Mouse (Mus musculus) spleen, postnatal 36 days (tissue): Measurements from ENCODE around the gene Idh1.
"Not testable (repeated sequence)": the region's sequence is repeated elsewhere in the genome, so short reads cannot be mapped to it uniquely, and the experiment has no call there.

ENCODE experiments used
- DNase-seq, 2 experiments: peaks; one replicate each; pipeline ENCODE4 v3.0.0; 2022; ENCODE audit warnings: low spot score in 2 of 2, mixed read lengths in 1 of 2

Idh1 gene

DNA sequence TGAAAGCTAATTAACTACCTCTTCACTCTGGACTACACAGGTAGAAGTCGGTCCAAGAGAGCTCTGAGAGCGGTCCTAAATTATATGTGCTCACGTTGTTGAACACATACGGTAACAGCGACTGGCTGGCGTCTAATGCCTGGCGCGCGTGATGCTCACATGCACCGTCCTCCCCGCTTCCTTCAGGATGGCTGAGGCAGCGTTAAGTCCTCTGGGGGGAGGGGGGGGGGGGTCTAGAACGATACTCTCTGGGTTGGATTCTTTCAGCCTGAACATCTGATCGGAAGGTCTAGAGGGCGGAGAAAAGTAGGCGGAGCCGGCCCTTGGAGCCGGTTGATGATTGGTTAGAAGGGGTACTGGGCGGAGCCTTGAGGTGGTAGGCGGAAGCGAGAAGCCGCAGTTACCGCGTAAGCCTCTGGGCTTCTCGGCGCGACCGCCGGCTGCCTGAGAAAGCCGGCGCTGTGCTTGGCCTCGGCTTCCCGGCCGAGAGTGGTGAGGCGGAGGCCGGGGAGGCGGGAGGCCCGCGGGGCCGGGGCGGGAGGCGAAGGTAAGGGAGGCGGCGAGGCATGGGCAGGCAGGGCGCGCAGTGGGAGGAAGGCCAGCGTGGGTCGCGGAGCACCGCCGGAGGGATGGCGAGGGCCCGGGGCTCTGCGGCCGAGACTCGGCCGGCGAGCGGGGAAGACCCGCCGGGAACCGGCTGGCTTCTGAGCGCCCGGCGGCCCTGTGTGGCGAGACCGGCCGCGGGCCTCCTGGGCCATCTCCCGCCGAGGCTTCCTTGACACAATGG, at the start of gene Idh1, which contains the start of gene Pikfyve:
Gene Idh1 (minus strand): TSS at position 214 of the 787 bp plus-strand sequence.
Gene Pikfyve (plus strand): TSS at position 397 of the 787 bp plus-strand sequence.
- DNase-seq, result peak; percentile 93 to 96

DNA sequence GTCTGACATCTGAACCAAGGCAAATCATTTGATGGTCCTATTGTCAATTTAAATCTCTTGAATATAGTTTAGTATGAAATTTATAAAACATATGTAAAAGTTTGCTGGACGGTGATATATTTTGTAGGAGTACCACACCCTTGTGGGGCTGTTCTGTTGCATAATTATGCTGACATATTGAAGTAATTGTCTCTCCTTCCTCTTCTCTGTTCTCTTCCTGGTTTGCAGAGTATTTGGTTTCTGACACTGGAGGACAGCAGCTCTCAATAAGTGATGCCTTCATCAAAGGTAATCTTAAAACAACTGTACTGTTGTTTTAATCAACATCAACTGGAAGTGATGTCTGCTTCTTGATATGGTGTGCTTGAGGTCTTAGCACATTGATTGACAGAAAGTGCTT, 44.3 kb upstream of the Idh1 start:
- DNase-seq, result no peak

DNA sequence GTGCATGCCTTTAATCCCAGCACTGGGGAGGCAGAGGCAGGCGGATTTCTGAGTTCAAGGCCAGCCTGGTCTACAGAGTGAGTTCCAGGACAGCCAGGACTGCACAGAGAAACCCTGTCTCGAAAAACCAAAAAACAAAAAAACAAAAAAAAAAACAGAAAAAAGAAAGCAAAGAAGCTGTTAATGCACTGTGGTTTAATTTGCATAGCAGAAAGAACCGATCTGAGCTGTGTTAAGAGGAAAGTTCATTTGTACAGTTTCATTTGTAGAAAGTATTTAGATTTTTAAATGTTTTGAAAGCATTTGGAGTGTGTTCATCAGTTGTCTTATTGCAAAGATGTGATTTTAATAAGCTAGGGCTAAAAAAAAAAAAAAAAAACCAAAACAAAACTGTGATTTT, 43.5 kb upstream of the Idh1 start:
- DNase-seq, result not testable (repeated sequence)

DNA sequence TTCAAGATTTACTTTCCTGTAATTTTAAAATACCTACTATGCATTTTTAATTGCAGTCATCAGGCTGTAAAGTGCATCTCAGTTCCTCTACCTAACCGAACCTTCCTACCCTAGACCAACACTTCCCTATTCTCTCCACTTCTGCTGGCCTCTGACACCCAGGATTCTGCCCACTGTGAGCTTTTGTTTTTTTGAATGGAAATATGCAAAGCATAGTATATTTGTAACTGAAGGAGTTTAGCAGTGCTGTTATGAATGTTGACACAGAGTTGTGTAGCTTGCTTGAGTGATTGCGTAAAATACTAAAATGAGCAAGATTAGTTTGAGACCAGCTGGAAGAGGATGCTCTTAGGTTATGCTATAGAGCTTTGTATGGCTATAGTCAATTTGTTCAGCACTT, 41.4 kb upstream of the Idh1 start:
- DNase-seq, result peak; percentile 6 to 15

DNA sequence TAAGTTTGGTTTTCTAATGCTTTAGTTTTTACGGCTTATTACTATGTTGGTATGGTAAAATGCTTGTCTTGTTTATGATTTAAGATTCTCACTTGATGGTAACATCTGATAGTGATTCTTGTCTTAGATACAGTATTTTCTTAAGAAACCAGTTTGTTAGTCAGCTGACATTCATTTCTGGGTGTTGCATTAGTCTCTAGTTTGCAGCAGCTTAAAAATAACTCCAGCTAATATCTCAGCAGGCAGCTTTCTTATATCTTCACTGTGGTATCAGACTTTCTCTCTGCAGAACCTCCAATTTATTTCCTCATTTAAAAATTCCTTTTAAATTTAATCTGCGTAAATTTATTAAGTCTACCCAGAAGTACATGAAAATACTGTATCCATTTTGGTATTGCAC, 37.4 kb upstream of the Idh1 start:
- DNase-seq, result no peak

DNA sequence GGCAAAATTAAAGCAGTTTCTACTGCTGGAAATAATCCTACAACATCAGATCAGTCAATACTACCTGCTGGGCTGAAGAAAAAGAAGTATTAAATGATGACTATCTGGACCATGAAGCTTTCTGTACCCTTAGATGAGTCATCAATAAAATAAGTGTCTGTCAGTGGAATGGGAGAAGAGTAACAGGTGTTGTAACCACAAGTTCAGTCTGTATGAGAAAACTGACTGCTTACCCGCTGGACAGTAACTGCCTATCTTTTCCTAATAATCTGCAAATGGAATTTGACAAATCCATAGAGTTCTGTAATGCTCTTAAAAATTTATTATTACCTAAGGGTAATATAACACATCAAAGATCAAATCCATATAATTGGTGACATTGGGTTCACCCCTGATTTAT, 31.7 kb upstream of the Idh1 start:
- DNase-seq, result no peak

DNA sequence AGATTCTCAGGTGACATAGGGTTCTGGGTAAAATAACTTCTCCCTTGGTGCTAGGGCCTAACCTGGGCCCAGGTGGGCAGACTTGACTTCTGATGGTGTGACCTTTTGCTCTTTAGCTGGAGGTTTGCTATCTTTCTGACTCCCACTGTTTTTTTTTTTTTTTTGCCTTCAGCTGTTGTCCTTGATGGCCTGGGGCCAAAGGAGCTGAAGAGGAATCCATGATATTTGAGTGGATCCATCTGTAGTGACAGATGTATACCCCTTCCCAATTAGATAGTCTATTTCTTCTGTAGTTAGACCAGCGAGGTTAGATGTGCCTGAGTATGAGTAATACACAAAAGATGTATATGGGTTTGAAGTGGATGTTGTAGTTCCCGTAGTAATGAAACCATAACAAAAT, 31.3 kb upstream of the Idh1 start:
- no peak for DNase-seq

DNA sequence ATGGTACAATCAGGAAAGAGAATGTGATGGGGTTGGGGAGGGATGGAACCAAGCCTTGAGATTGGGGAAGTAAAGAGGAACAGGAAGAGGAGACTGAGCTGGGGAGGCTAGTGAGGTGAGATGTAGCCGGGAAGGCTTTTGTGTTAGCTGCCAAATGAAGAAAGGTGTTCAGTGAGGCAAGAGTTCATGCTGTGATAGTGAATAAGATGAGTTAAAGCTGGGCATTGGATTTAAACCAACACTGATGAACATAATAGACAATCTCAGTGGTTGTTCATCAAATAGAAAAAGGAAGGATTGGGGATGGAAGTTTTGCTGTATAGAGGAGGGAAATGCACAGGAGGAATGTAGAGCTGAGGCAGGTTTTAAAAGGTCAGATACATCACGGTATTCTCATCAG, 26.9 kb upstream of the Idh1 start:
- DNase-seq, result no peak

DNA sequence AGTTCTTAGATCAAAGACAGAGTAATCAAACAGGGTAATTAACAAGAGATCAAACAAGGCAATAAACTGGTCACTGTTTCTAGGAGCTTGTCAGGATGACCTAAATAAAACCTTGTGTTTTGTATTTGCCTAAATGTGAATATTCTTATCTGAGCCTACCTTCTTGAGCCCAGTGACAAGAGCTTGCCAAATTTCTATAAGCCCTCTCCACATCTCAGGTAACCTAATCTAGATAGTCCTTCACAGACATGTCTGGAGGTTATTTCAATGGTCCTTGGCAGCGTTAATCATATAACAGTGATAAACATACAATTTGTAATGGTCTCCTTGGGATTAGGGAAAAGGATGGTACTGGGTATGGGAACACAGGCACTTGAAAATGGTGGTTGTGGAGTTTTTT, 18.0 kb upstream of the Idh1 start:
- DNase-seq, result no peak

DNA sequence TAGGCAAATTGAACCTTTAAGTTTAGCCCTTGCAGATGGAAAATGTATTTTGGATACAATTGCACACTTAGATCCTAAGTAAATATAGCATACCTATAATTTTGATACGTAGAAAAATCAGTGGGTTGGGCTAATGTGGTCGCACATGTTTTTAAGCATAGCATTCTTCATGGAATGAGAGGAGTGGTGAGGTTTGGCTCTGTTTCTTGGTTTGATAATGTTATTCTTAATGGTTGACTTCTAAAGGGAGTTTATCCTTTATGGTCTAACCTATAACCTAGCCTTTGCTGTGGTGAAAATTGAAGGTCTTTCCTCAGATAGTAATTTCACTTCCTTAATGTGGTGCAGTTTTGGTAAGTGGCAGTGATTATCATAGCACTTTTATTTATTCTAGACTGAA, 12.6 kb upstream of the Idh1 start:
- DNase-seq, result no peak

DNA sequence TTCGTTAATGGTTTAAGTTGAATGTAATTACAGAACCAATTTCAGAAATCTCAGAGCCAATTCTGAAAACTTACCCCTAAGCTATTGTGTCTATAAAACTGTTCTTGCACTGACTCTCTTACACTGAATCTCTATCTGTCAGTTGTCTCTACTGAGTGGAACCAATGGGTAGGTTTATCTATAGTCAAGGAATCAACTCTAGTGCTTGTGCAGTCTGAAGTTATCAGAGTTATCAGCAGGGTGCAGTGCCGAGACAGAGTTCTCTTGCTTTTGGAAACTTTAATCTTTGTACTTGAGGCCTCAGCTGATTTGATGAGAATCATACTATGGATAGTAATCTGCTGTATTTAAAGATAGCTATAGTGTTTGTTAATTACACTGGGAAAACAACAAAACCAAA, 12.1 kb upstream of the Idh1 start:
- DNase-seq, result no peak

DNA sequence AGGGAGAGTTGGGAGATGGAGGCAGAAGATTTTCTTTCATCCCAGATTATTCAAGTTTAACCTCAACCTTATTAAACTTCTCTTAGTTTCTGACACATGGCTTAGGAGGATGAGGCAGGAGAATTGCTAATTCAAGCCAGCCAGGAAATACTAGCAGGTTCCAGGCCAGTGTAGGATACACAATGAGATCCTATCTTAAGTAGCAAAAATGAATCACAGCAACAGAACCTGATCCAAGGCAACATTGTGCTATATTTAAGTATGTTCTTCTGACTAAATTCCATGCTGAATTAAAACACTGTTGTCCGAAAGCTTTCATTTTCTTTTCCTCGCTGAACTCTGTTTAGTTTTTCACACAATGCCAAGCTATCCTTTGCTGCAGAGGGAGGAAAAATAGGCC, 6.9 kb upstream of the Idh1 start:
- DNase-seq, result no peak

DNA sequence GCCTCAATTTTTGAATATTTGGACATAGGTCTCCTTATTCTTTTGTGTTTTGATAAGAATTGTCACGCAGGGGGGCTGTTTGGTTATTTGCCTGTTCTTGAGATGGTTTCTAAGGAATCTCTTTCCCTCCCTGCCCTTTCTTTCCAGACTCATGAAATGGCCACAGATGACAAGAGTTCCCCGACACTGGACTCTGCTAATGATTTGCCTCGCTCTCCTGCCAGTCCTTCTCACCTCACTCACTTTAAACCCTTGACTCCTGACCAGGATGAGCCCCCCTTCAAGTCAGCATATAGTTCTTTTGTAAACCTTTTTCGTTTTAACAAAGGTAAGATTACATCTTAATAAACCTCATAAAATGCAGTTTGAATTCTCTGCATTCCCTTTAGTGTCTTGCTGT, 3.9 kb upstream of the Idh1 start:
- no peak for DNase-seq

DNA sequence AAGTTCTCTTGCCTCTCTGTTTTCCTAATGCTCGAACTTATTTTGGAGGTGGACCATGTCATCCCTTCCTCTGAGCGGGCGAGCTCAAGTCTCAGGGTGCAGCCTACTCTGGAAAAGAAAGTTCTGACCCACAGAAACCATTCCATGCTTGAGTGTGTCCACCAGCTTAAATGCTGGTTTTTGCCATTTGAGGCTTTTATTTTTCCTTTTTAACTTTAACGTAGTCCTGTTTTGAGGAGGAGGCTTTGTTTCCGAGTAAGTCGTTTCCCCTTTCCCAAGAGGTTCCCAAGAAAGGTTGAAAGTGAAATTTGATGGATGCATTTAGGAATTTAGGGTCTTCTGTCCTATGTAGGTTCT, 752 bp upstream of the Idh1 start:
- DNase-seq, result no peak

DNA sequence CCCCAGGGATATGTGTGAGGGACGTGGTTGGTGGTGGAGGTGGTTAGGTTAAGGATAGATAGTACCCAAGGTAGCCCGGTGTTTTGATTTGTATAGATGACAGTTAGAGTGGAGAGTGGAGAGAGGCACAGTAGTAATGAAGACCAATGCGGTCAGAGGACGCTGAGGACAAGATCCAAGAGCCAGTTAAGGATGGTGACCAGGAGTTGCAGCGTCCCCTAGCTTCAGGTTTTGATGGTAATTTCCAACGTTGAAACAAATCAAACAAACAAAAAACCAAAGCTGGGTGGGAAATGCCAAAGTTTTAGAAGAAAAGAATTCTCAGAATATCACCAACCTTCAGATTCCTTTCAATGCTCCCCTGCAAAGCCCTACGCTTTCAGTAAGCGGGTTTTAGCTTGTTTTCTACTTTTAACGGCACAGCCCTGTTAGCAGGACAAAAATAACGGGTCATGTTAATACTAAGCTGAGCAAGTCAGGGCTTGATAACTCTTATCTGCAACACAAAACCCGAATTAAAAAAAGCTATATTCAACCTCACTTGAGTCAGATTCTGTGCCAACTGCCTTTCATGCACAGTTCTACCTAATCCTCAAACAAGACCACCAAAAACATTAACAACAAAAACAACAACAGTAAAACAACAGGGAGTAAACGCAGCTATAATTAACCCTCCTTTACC, 635 bp downstream of the Idh1 start:
- DNase-seq, result no peak

DNA sequence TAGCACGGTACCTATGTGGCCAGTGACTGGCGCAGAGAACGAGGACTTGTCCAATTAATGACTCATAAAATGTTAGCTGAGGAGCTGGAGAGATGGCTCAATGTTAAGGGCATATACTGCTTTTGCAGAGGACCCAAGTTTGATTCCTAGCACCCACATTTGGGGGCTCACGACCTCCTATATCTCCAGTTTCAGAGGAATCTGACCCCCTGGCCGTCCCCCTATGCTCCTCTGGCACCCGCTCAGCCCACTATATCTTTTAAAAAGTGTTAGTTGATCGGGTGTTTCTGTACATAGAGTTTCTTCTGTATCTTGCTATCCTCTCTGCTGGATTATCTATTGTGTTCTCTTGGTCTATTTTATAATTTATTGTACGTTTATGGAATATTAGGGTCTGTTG, 1.3 kb downstream of the Idh1 start:
- no peak for DNase-seq

DNA sequence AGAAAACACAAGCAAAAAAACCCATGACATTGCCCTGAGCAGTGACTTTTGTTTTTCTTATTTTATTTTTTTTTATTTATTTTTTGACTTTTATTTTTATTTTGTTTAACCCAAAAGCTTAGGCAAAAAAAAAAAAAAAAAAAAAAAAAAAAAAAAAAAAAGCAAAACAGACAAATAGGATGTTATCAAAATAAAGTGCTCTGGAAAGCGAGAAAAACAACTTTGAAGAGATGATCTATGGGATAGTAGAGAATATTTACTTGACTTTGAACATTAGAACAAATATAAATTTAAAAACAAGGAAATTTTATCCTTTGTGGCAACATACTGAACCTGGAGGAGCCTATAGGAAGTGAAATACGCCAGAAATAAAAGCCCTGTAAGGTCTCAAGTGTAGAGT, 2.3 kb downstream of the Idh1 start:
- DNase-seq, result no peak

DNA sequence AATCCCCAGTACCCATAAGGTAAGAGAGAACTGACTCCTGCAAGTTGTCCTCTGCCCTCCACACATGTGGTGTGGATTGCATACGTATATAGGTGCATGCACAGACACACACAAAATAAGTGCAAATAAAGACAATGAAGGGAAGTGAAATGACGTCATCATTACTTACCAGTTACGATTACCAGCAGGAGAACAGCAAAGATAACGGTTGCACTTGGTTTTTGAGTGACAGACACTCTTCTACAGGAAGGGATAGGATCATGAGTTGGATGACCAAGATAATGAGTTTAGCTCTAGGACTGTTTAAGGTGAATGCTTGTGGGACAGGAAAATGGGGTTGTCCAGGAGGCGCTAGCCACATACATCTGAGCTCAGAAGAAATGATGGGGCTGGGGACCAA, 4.8 kb downstream of the Idh1 start:
- no peak for DNase-seq

DNA sequence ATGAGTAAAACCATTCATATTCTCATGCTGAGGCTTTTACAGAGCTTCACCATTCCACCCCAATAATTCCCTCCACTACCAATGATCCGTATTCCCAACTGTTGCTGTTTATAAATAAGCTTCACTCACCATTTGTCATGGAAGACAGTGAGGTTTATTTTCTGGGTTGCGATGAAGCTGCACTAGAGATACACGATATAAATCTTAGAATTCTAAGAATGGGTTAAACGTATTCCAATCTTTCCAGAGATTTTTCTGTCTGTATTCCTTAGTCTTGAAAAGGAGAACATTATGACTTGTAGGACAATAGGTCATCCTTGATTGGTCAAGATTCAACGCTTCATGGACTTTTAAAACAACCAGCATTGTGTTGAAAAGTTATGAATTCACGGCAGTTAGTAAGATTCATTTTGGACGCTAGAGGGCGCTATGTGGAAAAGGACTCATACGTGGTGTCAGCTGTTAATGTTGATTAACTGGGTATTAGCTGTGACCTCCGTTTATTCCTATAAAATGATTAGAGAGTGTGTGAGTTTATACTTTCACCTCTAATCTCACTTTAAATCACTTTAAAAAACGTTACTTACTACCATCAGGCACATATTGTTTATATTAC, 6.6 kb downstream of the Idh1 start:
- DNase-seq, result peak; percentile 59 to 78

DNA sequence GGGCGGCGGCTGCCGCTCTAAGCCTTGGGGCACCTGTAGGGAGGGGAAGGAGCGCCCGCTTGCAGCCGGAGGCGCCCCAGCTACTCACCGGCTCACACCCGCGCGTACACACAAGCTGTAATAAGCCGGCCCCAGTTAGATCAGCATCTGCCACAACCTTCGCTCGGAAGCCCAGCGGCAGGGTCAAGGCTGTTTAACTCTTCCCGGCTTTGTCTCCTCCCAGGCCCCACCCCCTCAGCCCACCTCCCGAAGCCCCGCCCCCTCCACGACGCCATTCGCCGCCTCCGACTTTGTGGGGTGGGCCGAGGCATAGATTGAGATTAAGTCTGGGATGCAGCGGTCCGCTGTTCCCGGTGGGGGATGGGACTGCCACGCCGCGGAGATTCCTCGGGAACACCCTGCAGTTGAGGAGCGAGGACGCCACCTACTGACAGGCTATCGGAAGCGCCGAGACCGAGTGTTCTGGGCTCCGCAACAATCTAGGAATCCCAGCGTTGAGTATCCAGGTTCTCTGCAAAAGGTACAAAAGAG, 7.3 kb downstream of the Idh1 start:
- DNase-seq, result peak; percentile 82 to 86

DNA sequence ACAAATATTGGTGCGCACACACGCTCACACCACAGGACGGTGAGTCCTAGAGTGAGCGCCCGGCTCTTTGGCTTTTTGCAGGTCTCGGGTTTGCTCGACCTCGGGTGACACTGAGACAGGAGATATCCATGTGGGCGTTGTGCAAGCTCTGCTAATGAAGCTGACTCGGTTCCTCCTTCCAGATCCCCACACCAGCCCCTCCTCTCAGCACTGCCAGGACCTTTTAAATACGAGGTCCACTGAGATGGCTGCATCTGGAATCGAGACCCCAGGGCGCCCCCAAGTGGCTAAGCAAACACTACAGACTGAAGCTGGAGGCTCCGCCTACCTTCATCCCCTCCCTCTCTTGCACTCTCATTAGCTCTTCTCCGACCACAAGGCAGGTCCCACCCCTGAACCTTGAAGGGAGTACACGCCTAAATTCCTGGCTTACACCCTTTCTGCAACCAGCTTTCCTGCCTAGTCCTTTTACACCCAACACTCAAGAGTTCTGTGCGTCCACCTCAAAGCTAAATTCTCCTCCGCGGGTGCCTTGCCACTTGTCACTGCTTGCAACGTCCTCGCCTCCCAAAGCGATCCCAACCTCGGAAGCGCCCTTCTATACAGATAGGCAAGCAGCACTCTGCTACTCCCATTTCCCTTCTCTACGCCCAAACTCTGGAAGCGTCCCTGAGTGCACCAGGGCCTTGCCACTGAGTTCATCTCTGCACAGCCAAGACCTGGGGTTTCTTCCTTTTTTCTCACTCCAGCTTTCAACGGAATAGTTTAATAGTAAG, 8.0 kb downstream of the Idh1 start:
- DNase-seq, result peak; percentile 90 to 92

DNA sequence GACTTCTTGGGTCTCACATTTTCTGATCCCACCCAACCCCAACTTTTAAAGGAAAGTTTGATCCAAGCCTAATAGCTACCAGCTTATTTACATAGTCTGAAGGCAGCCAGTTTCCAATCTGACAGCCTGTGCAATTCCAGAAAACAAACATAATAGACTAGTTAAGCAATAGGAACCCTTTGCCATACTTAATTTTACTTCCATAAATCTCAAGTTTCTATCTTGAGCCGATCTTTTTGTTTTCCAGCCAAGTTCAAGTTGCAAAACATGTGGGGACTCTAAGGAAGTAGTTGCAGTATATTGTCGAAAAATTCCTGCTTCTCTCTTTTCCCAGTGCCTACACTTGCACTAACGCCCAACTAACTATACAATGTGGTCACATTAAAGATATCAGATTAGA, 8.8 kb downstream of the Idh1 start:
- DNase-seq, result no peak
